Mouse (Mus musculus) kidney, postnatal 36 days (tissue): ENCODE measurements at regions not wholly inside any gene's neighbourhood (a gene's known extent, or its start where the extent isn't known, plus 50 kb on each side); places are given as distances from the start of the nearest gene placed in this dataset.
A peak's percentile ranks its signal among the peaks of the same experiment; 100 is the strongest.

Source experiments
- DNase-seq, 2 experiments: peaks; one replicate each; pipeline ENCODE4 v3.0.0; 2021 to 2022; ENCODE audit warnings: mixed read lengths in 2 of 2

DNA sequence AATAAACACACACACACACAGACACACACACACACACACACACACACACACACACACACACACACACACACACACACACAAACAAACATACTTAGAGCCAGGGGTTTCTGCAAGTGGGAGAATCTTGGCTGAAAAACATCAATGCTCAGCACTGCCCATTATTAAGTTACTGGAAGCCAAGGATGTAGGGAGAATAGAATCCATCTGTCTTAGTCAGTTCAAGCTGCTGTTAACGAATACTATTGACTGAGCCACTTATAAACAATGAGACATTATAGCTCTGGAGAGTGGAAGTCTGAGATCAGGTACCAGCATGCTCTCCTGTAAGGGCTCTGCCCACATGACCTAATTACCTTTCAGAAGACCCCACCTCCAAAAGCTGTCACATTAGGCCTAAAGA lies 87.4 kb downstream of the Fam174b start:
- DNase-seq = no peak

DNA sequence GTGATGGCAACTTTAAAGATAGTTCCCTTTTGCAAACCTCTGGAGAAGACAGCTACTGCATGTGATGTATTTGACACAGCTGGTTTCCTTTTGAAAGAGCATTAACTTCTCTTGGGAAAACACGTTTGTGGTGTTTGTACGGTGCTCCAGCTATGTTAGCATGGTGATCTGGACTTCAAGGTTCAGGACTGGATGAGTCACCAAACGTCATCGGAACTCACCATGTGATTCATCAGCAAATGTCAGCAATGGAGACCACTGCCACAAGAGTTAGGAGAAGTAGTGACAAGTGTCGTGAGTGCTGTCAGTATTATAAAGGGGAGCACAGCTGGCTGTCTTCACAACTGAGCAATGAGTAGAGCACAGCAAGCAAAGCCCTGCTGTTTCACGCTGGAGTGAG lies 90.5 kb downstream of the Fam174b start:
- DNase-seq = no peak

GRCm38 (mm10) chr7:73840381-73840780 lies 100.3 kb downstream of the Fam174b start:
- DNase-seq = no peak

DNA sequence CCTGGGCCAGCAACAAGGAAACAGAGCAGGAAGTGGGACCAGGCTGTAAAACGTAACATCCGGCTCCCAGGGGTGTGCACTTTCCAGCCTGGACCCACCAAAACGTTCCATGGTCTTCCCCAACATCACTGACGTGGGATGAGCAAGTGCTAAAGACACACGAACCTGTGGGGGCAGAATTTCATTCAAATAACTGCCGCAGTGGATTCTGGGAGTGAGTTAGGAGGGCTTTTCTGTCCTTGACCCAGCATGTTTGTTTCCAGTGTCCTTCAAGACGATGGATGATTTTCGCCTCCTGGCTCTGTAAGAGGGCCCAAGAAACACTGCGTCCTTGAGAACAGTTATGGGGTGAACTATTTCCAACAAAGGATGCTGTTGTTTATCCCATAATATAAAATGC lies 112.1 kb downstream of the Fam174b start:
- DNase-seq = no peak

DNA sequence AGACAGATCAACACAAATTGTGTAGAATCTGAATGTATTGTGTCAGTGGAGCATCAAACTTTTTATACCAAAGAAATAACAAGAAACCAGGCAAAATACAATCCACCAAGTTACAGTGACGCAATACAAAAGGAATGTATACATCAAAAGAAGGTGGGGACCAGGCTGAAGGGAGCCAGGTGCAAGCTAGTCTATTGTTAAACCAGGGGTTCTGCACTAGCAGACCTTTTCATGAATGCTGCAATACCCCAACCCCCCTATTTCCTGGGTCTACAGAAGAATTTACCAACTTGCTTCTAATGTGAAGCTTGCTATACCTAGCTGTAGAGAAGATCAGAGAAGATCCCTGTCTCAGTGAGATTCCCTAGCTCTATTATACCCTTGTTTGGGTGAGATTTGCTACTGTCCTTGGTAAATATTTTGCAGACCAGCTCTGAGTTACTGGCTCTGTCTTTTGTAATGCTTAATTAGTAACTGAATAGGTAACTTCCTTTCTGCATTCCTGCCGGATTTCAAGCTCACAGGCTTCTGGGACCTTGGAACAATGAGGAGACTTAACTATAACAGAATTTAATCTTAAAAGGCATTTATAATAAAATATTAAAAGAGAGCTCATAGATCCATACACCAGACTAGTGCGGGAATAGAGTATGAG lies 113.3 kb downstream of the Fam174b start:
- peak; percentile 11 to 42 for DNase-seq

DNA sequence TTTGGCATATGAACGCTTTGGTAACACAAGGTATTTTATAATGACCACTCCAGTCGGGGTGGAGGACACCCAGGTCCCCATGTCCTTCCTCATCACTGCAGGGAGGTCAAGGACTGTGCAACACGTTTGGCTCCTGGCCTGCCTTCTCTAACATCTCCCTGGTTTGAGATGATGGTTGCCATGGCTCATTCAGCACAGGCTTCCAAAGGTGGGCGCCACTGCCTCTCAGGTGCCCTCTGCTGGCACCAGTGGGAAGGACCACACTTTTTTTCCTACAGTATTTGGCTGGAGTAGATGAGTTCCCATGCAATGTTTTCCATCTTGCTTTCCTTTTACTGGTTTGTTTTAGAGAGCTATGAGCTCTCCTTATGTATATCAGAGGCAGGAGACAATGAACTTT lies 115.4 kb downstream of the Fam174b start:
- DNase-seq = peak; percentile 4 to 59

DNA sequence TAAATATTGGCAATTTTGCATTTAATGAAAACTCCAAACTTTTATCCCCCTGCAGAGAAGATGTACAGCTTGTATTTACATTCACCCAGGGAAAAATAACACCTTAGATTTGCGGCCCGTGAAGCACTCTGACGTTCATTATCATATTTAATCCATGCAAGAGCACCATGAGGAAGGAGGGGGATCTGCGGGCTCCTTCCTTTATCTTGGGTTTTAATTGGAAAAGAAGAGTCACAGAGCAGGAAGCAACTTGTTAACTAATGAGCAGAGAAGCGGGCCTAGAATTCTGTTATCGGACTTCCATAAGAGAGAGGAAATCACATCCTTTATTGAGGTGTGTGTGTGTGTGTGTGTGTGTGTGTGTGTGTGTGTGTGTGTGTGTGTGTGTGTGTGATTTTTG lies 116.8 kb downstream of the Fam174b start:
- DNase-seq = no peak

DNA sequence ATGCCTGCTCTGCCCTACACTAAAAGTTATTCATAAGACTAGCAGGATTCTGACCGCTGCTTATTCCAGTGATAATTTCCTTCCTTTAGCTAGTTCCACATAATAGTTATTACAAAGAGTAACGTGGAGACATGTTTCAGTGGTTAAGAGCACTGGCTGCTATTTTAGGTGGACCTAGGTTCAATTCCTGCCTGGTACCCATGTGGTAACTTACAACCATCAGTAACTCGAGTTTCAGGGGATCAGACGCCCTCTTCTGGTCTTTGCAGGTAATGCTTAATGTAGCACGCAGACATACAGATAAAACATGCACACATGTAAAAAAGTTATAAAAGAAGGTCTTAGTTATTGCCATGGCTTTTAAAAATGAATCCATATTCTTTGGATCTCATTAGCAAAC lies 125.0 kb downstream of the Fam174b start:
- no peak for DNase-seq

DNA sequence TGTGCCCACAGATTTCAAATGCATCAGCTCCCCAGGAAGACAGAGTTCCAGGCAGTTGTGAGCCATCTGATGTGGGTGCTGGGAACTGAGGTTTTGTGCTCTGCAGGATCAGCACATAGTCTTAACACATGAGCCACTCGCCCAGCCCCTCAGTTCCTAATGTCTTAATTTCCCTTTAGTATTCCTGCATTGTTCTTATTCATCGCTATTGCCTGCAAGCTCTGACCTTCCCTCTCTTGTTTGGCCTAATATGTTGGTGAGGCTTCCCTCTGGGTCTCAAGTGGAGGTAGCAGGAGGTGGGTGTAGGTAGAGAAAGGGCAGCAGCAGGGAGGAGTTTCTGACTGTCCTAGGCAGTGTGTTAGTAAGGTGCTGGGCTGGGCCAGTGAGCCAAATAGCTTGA lies 132.1 kb downstream of the Fam174b start:
- DNase-seq = no peak

- no peak for DNase-seq
Measured at GRCm38 (mm10) chr7:73881252-73882042, 132.0 kb downstream of the St8sia2 start.

GRCm38 (mm10) chr7:73886152-73886551 lies 127.3 kb downstream of the St8sia2 start:
- DNase-seq = no peak
